Mouse (Mus musculus): ENCODE data around the gene Rps6ka2.
"Not testable (repeated sequence)": the region's sequence is repeated elsewhere in the genome, so short reads cannot be mapped to it uniquely, and the experiment has no call there.

DNA sequence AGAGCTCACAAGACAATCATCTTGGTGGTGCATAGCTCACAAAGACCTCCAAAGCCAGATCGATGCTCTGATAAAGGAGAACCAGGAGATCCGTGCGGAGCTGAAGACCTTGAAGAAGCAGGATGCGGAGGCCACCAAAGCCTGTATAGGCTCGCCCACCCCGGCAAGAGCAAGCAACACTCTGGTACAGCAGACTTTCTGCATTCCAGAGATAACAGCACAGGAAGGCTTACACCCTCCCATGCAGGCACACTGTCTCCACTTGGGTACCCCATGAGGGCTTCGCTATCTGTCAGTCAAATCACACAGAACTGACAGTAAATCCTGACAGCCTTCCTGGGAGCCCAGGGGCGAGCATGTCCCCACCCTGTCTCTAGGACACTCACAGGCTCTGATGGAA, 156.5 kb downstream of the Rps6ka2 start:
- not testable (repeated sequence) for TF ChIP-seq EP300 (optimal IDR thresholded peaks at IDR 0.05); CTCF (IDR thresholded peaks at IDR 0.05; ENCODE audit: low read depth)
